Mouse (Mus musculus) adrenal gland, adult 2 months (tissue): ENCODE measurements at regions not wholly inside any gene's neighbourhood (a gene's known extent, or its start where the extent isn't known, plus 50 kb on each side); places are given as distances from the start of the nearest gene placed in this dataset.

ENCODE experiments used
- DNase-seq: peaks from one replicate; pipeline ENCODE4 v3.0.0; 2021
- microRNA-seq, 2 experiments: library from miRNA; unstranded; fragments of <30 nt; microRNA quantifications; one replicate each; pipeline ENCODE4 v1.2.0; 2021

DNA sequence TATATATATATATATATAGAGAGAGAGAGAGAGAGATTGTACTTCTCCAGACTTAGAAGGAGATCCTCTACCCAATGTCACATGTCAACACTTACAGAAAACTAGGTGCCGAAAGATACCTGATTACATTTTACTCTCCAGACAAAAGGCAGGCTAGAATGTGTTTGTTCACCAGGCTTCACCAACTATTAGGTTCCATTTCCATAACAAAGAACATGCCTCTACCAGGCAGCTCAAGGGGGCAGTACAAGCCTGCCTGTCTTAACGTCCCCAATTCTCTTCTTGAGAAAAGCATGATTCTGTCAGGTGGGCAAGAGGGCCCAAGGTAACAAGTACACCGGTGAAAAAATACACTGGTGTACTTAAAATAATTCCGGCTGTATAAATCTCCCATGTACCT is 72.8 kb upstream of the Med14 start:
- DNase-seq = no peak

DNA sequence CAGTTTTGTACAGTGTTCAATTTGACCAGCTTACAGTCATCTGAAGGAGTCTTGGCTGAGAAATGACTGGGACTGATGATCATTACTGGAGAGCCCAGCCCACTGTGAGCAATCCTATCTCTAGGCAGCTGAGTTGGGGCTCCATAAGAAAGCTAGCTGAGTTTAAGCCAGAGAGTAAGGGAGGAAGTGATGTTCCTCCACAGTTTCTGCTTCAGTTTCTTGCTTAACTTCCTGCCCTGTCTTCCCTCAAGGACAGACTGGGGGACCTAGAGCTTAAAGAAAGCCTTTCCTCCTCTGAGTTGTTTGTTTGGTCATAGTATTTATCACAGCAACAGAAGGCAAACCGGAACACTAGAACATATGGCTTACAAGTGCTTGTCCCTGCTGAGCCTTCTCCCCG is 70.8 kb upstream of the Med14 start:
- DNase-seq = no peak

DNA sequence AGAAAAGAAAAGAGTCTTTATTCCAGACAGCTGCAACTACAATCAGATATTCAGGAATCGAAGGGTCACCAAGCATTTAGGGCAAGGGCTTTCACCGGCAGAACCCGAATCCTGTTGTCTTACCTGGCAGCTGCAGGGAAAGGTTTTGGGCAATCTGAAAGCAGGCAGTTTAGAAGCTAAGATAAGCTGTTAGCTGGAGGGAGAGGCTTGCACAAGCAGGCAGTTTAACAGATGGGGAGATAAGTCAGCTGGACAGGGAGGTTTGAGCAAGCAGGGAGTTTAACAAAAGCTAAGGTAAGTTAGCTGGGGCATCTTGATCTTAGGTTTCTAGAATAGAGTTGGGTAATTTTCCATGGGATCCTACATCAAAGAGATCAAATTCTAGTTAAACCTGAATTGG is 67.3 kb upstream of the Med14 start:
- no peak for DNase-seq

DNA sequence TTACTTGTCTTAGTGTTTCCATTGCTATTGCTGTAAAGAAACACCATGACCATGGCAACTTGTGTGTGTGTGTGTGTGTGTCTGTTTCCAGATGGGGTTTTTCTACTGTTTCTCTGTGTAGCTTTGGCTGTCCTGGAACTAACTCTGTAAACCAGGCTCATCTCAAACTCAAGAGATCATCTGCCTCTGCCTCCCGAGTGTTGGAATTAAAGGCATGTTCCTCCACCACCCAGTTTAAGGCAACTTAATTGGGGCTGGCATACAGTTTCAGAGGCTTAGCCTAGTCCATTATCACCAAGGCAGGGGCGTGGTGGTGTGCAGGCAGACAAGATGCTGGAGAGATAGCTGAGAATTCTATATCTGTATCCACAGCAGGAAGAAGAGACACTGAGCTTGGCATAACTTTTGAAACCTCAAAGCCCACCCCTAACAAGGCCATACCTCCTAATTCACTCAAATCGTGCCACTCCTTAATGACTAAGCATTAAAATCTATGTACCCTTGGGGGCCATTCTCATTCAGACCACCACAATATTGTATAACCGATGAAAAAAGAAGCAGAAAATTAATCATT is 65.5 kb upstream of the Med14 start:
- no peak for DNase-seq

DNA sequence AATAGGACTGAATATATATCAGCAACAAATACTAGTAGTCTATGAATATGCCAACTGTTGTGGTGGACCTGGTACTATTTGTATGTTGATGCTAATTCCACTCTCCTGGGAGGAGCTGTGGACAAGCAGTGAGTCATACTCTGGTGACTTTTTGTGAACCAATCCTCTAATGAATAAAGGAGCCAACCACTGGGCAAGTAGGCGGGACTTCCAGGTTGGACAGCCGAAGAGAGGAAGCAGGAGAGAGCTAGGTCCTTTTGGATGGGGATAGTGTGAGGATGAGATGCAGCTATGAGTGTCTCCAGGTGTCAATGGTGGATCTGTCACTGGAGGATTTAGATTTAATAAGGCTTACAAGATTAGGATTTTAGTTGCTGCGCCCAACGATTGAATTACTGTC is 64.8 kb upstream of the Med14 start:
- no peak for DNase-seq

DNA sequence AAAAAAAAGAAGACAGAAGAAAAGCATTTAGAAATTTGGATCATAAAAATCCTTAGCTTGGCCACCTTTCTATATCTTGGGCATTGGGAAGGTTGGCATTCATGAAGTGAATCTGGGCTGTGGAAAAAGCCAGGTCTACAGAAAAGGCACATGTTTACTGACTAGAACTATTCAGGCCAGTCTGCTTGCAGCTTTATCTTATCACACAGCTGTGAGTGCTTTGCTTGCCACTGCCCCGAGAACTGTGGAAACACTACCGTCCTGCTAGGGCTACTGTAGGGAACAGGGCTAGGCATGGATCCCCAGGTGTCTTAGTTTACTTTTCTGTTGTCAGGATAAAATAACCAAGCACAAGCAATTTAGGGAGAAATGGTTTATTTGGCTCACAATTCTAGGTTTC is 63.4 kb upstream of the Med14 start:
- DNase-seq = no peak

DNA sequence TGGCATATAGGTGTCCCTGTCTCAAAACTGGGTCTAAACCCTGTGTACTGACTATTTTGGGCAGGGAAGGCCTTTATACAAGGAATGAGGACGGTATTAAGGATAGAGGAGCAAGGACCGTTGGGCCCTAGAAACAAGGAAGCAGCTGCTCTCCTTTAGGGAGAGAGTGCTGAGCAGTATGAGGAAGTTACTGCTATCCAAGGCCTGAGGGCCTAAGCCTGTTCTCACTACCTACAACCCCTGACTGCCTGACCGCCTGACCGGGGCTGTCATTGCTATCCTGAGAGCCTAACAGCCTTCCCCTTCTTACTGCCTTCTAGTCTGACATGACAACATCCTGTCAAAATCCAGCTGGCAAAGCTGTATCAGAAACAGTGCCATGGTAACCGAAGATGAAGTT is 62.6 kb upstream of the Med14 start:
- no peak for DNase-seq

DNA sequence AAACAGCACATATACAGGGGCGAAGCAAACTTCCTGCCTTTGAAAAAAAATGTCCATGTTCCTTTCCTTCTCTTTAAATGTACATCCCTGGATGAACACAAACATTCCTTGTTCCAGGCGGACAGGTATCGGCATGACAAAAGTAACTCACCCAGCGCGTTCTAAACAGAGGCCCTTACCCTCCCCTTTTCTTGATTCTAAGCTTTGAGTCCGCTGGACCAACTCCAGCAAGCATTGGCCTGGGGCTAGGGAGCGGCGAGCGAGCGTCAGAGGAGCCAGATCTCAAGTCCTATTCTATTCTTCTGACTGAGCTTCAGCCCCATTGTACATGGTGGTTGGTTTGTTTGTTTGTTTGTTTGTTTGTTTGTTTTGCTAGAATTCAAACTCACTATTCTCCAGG is 60.9 kb upstream of the Med14 start:
- no peak for DNase-seq

DNA sequence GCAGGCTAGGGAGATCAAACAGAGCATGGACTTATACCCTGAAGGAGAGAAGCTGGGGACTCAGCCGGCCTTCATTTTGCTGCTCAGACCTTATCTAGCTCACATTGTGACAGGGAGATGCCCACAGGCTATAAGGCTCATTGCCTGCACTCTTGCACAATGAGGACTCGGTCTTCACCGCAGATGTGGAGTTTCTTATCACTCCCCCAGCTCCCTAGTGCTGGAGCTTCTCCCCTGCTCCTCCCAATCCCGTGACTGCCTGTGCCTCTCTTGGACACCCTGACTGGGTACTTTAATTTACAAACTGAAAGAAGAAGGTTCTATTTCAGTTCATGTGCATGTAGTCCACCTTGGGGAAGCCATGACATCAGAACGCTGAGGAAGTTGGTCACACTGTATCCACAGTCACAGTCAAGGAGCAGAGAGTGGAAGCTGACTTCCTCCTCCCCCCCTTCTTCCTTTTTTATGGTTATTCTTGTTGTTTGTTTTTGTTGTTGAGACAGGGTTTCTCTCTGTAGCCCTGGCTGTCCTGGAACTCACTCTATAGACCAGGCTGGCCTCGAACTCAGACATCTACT is 51.3 kb upstream of the Med14 start:
- no peak for DNase-seq

Small RNA genes in the stretch of these regions (microRNA-seq; reads per million reads assigned to microRNA genes)
- 0 reads per million in 2 experiments for gene Gm25063
